Mouse (Mus musculus) intestine, embryonic 14.5 days (tissue): ENCODE results near the gene Ppib. TPM values are rescaled to one million over a fixed set of nuclear protein-coding genes. Genes with fewer than 3 reads are reported as not detected.

Experiments
- polyA plus RNA-seq: library from polyadenylated mRNA; unstranded; fragments of >200 nt; fragmentation: Nextera tagmentation; extraction: Ambion mirVana; gene quantifications from 2 replicates; pipeline ENCODE4 v1.2.1, GENCODE M21; 2014

Ppib gene
- polyA plus RNA-seq, 1 experiment from 2014 or later = 618 TPM

Other genes starting within 250 kb of the Ppib start
- 7.8 and 7.9 TPM in 2 replicates for gene Zfp609, start 232.7 kb upstream of the Ppib start, polyA plus RNA-seq
- 159 and 175 TPM in 2 replicates for gene Pclaf, start 170.0 kb upstream of the Ppib start, polyA plus RNA-seq
- 25.9 and 32.0 TPM in 2 replicates for gene Trip4, start 151.4 kb upstream of the Ppib start, polyA plus RNA-seq
- gene Csnk1g1, start 151.3 kb upstream of the Ppib start, polyA plus RNA-seq = 17.9 and 18.6 TPM in 2 replicates
- gene Snx22, start 9.5 kb downstream of the Ppib start, polyA plus RNA-seq = 0.56 and 0.96 TPM in 2 replicates
- 136 and 148 TPM in 2 replicates for gene Snx1, start 66.4 kb downstream of the Ppib start, polyA plus RNA-seq
- 188 and 189 TPM in 2 replicates for gene Ciao2a, start 66.4 kb downstream of the Ppib start, polyA plus RNA-seq
- gene Dapk2, start 98.0 kb downstream of the Ppib start, polyA plus RNA-seq = 4.4 and 4.8 TPM in 2 replicates